Mouse (Mus musculus): ENCODE measurements at regions not wholly inside any gene's neighbourhood (a gene's known extent, or its start where the extent isn't known, plus 50 kb on each side); places are given as distances from the start of the nearest gene placed in this dataset.

DNA sequence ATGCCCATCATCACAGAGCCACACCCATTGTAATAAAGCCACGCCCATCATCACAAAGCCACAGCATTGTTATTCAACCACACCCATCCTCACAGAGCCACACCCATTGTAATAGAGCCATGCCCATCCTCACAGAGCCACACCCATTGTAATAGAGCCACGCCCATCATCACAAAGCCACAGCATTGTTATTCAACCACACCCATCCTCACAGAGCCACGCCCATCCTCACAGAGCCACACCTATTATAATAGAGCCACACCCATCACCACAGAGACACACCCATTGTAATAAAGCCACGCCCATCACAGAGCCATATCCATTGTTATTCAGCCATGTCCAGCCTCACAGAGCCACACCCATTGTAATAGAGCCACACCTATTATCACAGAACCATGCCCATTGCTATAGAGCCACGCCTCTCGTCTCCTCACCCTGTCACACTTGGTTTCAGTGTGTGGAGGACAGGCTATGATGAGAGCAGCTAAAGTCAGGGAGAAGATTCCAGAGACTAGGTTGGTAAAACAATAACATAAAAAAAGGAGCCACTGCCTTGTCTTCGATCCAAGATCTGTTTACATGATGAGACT is 85.6 kb downstream of the Gxylt1 start:
- TF ChIP-seq CTCF (IDR thresholded peaks at IDR 0.05; ENCODE audit: low read depth, low read length) = no peak
- TF ChIP-seq POLR2A (IDR thresholded peaks at IDR 0.05; ENCODE audit: extremely low read depth, insufficient read depth, low read length) = no peak
